Mouse (Mus musculus) erythroid progenitor cell, adult 5-6 weeks (primary cell): ENCODE measurements around the gene Gm10337. TPM values are rescaled to one million over a fixed set of nuclear protein-coding genes. Genes with fewer than 3 reads are reported as not detected.
A peak's percentile ranks its signal among the peaks of the same experiment; 100 is the strongest.

Source experiments
- ATAC-seq: replicated peaks from 2 replicates; pipeline ENCODE4 v1.8.0; 2016; ENCODE audit warnings: moderate number of reproducible peaks, mild to moderate bottlenecking, moderate TSS enrichment, inconsistent platforms; ENCODE audit not compliant: poor library complexity, low FRiP score, severe bottlenecking
- total RNA-seq, 2 experiments: library from RNA; stranded (forward) in 1 of 2; stranded (reverse) in 1 of 2; fragments of 150-400 nt in 1 of 2; fragments of 186-747, 209-891 nt in 1 of 2; gene quantifications; 2 replicates each; pipeline versions ENCODE4 v1.2.3 to v1.2.4; 2015 to 2017; ENCODE audit warnings: low replicate concordance in 2 of 2

Gene Gm10337
- total RNA-seq, 2 experiments from 2014 or later, result not detected

DNA sequence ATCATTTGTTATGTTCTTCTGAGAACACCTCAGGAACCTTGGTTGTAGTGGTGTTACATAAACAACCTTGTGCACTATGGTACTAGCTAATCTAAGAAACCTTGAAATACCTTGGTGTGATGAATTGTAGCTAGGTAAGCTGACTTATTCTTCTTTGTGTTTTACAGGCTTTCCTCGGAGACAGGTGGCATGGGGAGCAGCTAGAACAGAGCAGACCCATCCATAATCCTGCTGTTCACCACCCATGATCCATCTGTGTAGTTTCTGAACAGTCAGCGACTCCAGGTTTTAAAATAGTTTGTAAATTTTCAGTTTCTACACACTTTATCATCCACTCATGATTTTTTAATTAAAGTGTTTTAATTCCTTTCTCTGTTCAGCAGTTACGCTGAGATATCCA lies 5.2 kb upstream of the Gm10337 start:
- no peak for ATAC-seq

DNA sequence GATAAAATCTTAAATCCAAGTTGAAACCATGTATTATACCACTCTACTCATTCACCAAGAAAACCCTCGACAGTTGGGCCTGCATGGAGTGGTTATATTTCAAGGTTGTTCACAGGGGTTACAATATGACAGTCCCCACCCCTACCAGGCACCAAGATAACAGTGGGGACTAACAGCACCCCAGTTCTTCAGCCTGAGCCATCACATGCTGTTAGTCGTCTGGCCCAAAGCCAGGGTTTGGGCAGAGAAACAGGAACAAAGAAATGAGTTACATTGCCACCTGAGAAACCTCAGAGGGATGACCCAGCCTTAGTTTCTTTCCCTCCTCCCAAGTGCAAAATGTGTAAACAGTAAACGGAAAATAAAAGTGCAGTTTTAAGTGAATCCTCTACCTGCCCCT lies 4.2 kb upstream of the Gm10337 start:
- ATAC-seq, result no peak

DNA sequence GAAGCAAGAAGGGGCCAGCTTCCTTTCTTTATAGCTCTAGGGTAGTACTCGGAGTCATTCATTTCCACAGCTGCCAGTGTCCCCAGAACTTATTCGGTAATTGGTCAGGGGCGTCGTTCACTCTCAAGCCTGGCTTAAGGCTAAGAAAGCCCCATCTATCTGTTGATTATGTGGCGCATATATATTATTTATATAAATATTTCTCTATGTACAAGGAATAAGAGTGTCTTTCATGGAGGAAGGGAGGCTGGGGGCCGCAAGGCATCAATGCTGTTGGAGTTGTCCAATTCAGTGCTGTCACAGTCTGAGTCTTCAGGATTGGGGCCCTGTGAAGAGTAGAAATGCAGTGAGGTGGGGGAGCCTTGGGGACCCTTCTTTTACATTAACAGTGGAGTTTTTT lies 3.7 kb upstream of the Gm10337 start:
- ATAC-seq, result no peak

DNA sequence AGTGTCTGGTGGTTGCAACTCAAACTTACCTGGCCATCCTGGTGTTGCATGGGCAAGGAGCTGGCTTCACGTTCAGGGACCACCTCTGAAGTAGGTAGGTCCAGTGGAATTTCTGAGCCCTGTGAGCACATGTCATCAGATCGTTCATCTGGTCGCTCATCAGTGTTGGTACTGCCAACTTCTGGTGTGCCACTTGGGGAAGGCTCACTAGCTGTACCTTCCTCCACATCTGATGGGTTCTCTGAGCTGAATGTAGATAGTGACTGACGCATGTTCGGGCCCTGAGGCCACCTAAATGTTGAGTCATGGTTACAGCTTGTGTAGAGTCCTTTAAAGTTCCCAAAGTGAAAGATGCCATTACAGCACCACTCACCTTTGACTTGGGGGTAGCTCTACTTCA lies 3.0 kb upstream of the Gm10337 start:
- no peak for ATAC-seq

DNA sequence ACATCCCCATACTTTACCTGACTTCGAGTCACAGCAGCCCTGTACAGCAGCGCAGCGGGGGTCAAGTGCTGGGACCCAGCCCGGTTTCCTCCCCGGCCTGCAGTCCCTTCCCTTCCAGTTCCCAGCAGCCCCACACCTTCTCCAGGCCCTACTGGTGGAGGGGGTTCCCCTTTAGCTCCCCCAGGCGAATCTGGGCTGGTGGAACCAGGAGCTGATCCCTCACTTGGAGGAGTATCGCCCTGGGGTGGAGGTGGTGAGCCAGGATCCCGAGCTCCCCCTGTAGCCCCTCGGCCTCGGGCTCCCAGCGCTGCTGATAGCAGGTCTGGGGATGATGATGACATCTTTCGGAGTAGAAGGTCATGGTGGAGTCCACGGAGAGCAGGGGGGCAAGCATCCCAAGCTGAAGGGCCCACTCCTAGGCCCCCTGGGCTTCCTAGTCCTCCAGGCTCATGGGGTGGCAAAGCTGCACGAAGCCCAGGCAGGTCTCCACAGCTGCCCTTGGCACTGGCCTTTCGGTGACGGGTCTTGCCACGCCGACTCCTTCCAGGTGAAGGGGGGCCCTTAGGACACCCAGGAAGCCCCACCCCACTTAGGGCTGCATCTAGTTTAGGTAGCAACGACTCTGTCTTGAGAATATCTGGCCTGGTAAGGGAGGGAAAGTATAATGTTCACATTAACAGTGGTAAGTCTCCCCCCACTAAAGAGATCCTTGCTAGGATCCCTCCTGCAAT lies 2.3 kb upstream of the Gm10337 start:
- ATAC-seq, result no peak

DNA sequence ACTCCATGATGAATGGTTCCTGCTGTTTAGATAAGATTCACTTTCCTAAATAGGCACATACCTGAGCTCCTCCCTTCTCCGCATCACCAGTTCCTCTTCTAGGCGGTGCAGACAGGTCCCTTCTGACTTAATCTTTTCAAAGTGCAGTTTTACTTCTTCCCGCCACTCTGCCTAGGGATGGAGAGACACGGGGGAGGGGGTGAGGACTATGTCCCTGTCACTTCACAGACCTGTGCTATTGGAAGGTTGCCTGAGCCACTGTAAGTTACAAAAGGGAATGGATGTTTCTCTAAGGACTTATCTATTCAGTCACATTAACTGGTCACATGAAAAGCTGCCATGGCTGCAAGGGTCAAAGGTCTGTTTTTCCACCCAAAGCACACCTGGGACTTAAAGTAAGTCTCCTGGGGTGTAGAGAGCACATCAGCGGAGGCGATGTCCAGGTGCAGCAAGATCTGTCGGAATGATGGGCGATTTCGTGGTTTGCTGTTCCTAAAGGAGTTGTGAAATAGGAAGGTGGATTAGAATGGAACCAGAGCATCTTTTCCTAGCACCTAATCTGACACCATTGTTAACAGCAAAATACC lies 1.2 kb upstream of the Gm10337 start:
- ATAC-seq, result no peak

DNA sequence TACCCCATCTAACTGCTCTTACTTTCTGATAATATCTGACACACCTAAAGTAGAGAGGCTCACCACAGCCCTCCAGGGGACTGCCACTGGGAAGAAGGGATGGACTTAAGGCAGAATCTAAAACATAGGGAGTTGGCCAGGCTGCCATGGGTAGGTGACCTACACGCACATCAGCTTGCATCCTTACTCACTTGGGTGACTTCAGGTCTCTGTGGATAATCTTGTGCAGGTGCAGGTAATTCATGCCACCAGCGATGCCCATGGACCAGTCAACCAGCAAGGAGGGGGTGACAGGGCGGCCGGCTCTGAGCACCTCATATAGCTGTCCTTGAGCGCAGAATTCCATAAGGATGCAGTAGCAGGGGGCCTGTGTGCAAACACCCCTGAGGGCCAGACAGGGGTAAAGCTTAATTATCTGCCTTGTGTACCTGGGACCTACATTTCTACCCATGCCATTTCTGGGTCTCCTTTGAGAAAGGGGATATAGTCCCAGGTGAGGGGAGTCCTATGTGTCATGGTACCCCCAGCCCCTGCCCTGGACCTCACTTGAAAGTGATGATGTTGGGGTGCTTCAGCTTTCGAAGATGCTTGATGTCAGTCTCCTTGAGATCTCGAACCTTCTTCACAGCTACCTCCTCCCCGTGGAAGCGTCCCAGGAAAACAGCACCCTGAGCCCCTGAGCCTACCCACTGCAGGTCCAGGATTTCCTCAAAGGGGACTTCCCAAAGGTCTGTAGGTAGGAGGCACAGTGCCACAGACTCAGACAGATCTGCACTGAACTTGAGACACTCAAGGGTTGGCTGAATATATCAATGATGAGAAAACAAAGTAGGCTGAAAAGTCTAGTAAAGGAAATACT lies 631 bp downstream of the Gm10337 start:
- ATAC-seq, result 0 out of 2 replicates have a peak, but pooled peaks have one; percentile 21

DNA sequence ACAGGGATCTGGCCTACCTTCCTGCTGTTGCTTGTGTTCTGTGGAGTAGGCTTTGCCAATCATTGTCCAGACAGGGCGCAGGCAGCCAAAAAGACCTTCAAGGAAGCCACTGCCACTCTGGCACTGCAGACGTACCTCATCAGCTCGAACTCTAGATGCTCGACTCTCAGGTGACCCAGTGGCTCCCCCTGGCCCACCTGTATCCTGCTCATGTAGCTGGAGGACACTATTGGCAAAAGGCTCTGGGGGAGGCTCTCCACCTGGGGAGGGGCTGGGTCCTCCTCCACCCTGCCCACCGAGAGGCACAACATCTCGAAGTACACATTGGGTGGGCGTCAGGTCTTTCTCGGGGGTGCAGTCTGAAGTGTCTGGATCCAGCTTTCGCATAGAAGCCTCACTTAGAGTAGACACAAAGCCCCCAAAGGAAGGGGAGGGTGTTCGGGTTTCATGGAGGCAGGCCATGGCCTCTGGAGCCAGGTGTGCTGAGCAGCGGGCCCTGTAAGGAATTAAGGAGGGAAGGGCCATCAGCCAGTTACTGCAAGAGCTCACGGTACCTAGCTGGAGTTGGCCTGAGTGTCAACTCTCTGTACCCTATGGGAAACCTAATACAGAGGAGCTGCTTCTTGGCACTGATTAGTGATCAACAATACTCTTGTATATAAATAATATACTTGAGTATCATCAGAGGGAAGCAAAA lies 1.7 kb downstream of the Gm10337 start:
- ATAC-seq, result no peak

DNA sequence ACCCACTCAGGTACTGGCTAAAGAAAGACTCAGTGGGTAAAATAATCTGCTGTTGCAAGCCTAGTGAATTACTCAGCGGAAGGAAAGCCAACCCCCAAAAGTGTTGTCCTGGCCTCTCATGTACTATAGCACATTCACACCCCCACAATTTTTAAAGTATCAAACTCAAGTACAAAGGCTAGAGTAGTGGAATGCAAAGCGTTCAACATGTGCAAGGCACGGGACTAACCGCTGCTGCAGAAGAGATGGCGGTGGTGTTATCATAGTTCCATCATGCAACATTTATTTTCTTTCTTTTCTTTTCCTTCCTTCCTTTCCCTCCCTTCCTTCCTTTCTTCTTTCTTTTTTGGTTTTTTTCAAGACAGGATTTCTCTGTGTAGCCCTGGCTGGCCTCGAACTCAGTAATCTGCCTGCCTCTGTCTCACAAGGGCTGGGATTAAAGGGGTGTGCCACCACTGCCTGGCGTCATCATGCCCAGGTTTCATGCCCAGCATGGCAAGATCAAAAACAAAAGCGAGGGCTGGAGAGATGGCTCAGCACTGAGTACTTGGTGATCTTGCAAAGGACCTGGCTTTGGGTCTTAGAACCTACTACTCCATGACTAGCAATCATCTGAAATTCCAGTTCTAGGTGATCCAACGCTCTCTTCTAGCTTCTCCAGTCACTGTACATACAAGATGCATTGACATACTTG lies 2.4 kb downstream of the Gm10337 start:
- ATAC-seq, result no peak

DNA sequence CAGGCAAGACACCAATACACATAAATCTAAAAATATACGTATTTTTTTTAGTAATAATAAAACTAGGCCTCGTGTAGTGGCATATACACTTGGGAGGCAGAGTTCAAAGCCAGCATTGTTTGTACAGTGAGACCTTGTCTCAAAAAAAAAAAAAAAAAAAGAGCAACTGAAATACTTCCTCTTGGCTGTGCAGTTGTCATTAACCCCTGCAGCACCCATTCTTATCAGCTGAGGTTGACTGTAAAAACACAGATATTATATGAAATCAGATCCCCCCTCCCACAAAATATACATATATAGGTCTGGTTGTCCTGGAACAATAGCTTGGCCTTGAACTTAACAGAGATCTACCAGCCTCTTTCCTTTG lies 2.9 kb downstream of the Gm10337 start:
- ATAC-seq, result no peak

DNA sequence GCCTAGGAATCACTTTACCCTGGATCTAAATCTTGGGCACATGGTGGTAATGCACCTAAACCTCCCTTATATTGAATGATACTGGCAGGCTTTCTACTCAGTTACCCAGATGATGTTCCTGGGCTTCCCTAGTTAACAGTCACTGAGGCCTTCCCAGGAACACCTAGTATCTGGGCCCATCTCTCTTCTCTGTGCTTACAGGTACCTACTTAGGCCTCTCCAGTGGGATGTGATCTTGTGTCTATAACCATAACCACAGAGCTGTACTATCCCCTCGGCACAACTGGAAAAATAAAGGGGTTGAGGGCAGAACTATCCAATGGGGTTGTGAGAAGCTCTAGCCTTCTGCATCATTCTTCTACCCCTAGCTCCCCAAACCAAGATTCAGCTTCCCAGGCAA lies 3.3 kb downstream of the Gm10337 start:
- no peak for ATAC-seq

DNA sequence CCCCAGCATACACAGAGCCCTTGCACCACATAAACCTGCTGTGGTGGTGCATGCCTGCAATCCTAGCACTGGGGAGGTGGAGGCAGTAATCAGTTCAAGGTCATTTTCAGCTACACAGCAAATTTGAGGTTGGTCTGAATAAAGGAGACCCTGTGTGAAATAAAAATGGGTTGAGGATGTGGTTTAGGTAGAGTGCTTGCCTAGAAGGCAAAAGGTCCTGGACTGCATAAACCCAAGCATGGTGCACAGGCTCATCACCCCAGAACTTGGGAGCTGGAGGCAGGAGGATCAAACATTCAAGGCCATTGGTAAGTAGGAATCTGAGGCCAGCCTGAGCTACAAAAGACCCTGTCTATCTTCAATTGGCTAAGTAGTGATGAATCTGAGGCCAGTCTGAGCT lies 4.0 kb downstream of the Gm10337 start:
- no peak for ATAC-seq

DNA sequence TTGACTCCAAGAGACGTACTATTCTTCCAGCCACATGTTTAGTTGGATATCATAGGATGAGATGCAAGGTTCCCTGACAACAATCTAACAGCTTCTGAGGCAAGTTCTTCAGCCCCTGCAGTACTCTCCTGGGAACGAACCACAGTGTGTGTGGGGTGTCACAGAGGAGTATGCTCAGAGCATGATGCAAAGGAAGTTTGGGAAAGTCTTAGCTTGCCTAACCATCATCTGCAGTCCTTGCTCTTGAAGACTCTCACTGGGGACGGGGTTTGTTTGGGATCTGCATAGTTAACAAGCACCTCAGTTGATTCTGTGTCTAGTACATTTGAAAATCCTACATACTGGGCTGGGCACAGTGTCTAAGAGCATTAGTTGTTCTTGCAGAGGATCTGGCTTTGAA lies 4.8 kb downstream of the Gm10337 start:
- no peak for ATAC-seq

DNA sequence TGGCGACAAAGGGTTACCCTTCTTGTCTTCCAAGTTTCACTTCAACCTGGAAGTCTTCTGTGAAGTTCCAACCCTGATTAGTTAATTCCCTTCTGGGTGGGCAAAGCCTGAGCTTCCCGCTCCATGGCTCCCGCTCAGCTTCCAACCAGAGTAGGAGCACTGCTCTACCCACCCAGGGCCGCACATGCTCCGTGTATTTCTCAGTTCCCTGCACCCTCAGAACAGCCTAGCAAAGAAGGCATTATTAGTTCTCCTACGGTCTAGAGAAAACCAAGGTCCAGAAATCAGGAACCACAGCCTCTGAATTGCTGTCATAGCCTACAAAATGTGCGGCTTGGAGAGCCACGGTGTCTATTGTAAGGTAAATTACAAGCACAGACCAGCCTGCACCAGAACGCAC lies 6.6 kb downstream of the Gm10337 start:
- no peak for ATAC-seq

DNA sequence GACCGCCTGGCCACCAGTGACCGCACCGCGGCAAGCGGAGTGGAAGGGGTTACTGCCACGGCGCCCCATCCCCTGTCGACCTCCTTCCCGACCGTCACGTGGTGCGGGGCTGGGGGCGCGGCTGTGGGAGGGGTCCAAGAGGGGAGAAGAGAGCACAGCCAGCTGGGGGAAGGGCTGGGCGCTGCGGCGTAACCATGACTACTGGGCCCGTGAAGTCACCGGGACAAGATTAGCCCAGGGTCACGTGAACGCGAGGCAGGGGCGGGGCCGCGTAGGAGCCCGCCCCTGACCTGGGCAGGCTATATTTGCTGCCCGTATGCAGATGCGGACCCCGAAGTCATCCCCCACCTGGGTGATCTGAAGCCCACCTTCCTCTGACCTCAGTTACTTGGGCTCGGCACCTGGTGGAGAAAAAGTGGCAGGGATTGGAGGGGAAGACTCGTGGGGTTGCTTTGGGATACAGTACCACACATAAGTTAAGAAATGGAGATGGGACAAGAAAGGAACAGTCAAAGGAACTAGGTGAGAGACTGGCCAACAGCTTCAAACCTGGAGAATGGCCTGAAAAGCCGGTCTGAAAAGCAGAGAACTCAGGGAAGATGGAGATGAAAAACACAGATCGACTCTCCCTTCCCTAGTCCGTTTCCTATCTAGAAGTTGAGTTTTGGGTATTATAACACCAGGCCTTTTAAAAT lies 7.2 kb downstream of the Gm10337 start:
- peak; percentile 86 for ATAC-seq

DNA sequence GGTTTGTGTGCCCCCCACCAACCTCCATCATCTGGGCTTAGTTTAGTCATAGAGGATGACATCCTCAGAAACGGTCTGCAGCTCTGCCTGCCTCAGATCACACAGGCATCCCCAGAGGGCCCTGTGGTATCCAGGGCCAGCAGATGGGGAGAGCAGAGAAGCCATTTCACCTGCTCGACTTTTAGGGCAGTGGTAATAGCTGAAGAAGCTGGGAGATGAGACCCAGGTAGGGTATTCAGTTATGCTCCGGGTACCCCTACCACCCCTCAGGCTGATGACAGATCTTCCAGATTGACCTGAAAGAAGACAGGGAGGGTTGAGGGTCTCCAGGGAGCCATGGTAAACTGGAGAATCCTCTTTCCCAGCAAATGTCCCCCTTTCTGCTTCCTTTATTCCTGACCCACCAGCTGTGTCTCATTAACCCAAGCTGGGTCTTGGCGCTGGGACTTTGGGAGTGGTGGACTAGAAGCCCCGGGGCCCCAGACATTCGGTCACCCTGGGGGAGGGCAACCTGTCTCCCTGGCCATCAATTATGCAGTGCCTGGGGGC lies 7.8 kb downstream of the Gm10337 start:
- no peak for ATAC-seq

DNA sequence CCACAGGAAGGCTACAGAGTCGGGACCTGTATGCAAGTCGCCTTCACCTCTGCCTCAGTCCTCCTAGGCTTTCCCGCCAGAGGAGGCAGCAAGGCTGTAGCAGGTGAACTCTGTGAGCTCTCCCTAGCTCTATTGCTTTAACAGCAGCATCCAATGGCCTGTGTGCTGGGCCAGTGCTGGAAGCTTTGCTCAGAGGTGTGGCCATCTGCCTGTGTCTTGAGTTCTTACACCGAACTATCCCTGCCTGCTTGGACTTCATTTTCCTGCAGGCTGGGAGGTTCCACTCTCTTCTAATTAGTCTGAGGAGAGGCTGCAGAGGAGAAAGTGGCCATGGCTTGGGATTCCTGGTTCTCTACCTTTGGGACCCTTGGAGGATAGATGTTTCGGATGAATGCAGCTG lies 8.5 kb downstream of the Gm10337 start:
- no peak for ATAC-seq

DNA sequence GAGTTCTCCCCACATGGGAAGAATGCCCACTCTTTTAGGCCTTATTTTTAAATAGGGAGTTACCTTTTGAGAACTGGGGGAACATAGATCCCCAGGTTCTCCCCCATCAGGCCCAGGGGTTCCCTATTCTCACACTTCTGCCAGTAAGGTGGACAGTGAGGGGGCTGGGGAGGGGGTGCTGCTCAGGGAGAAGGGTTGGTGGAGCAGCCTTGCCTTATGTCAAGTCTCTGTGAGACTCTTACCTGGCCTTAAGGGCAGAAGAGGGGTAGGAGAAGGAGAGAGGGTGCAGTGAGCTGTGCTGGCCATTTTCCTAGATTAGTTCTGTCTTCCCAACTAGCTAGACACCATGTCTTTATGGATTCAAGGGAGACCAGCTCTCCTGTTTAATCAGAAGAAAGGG lies 8.9 kb downstream of the Gm10337 start:
- ATAC-seq, result no peak

DNA sequence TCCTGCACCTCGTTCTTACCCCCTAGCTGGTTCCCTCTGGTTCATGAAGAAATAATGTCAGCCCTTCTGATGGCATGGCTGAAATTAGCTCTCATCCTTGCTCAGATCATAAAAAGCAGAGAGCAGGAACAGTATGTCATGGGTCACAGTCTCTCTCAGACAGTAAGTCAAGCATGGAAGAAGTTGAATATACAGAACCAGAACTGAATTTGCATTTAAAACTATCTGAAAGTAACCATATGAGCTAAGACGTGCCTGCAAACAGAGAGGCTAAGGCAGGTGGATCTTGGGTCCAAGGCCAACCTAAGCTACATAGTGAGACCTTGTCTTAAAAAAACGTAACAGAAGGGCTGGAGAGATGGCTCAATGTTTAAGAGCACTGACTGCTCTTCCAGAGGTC lies 9.5 kb downstream of the Gm10337 start:
- no peak for ATAC-seq
